Mouse (Mus musculus): ENCODE measurements at regions not wholly inside any gene's neighbourhood (a gene's known extent, or its start where the extent isn't known, plus 50 kb on each side); places are given as distances from the start of the nearest gene placed in this dataset.

DNA sequence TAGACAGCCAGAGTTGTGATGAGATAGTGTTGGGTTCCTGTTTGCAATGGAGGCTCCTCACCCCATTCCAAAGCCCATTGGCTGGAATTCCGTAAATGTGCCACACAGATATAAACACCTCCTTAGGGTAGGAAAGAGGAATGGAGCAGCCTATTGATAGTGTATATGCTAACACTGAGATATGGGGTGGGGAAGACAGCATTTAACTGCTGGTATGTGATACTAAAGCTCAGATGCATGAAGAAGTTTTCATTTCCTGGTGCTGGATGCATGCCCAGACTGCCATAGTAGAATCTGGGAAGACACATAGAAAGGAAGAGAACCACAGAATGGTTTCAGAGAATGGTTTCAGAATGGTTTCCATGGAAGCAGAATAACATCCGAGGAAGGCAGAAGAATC, 482.4 kb downstream of the Lmo4 start:
- Histone ChIP-seq H3K27me3 (ENCODE audit: control insufficient read depth, insufficient read depth, low read length) (no peaks in the 10 kb centered on the region), H3K27ac (ENCODE audit: low read depth, low read length) (no peak overlapping the region), H3K4me1 (ENCODE audit: control insufficient read depth, insufficient read depth, low read length) (no peaks in the 10 kb centered on the region), H3K36me3 (ENCODE audit: control insufficient read depth, insufficient read depth, low read length) (no peaks in the 10 kb centered on the region), H3K4me3 (ENCODE audit: low read depth, low read length) (no peak overlapping the region), H3K9ac (replicated peaks; ENCODE audit: low read depth, low read length) (no peak overlapping the region), H3K9me3 (ENCODE audit: control insufficient read depth, low read length) (no peaks in the 10 kb centered on the region), H3K4me2 (ENCODE audit: low read depth, low read length) (no peak overlapping the region)
- 89% methylated on average over 2 of the region's 2 CpGs for whole genome bisulfite sequencing
- ATAC-seq (ENCODE audit: low read depth), result no peak

DNA sequence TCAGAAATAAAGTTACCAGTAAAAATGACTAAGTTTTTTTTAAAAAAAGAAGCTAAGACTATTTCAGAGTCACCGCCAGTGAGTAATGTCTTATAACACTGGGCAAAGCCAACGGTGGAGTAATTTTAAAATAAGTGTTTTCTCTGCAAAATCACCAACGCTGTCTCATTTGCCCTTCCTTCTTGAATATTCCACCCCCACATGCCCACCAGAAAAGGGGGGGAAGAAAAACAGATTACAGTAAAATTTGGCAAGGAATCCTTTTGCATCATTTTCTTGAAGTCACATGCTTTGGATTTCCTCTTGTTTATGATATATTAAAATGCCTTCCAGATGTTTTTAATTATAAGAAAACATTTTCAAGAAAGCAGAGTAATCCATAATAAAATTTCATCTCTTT, 482.9 kb downstream of the Lmo4 start:
- Histone ChIP-seq H3K4me2 (ENCODE audit: low read depth, low read length) (no peak overlapping the region), H3K4me1 (ENCODE audit: control insufficient read depth, insufficient read depth, low read length) (no peaks in the 10 kb centered on the region), H3K27ac (ENCODE audit: low read depth, low read length) (no peak overlapping the region), H3K27me3 (ENCODE audit: control insufficient read depth, insufficient read depth, low read length) (no peaks in the 10 kb centered on the region), H3K4me3 (ENCODE audit: low read depth, low read length) (no peak overlapping the region), H3K9ac (replicated peaks; ENCODE audit: low read depth, low read length) (no peak overlapping the region), H3K9me3 (ENCODE audit: control insufficient read depth, low read length) (no peaks in the 10 kb centered on the region), H3K36me3 (ENCODE audit: control insufficient read depth, insufficient read depth, low read length) (no peaks in the 10 kb centered on the region)
- WGBS, result 92% methylated on average over 3 of the region's 3 CpGs
- no peak for ATAC-seq (ENCODE audit: low read depth)

DNA sequence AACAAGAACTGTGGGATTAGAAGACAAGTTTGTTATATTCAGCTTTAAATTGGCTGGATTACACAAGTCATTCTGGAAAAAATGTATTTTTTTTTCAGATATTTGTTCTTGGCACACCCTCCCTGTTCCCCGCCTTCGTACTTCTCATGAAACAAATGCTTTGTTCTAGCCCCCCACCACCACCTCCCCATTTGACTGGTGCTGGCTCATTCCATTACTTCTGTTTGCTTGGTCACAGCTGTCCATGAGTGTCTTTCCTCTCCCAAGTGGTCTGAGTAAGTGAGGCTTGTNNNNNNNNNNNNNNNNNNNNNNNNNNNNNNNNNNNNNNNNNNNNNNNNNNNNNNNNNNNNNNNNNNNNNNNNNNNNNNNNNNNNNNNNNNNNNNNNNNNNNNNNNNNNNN, 491.8 kb downstream of the Lmo4 start:
- Histone ChIP-seq H3K4me2 (ENCODE audit: low read depth, low read length) (no peak overlapping the region), H3K27ac (ENCODE audit: low read depth, low read length) (no peak overlapping the region), H3K4me3 (ENCODE audit: low read depth, low read length) (no peak overlapping the region), H3K36me3 (ENCODE audit: control insufficient read depth, insufficient read depth, low read length) (no peaks in the 10 kb centered on the region), H3K9ac (replicated peaks; ENCODE audit: low read depth, low read length) (no peak overlapping the region), H3K27me3 (ENCODE audit: control insufficient read depth, insufficient read depth, low read length) (no peaks in the 10 kb centered on the region), H3K9me3 (ENCODE audit: control insufficient read depth, low read length) (no peaks in the 10 kb centered on the region), H3K4me1 (ENCODE audit: control insufficient read depth, insufficient read depth, low read length) (no peaks in the 10 kb centered on the region)
- no peak for ATAC-seq (ENCODE audit: low read depth)
- WGBS, result 80% methylated on average over 2 of the region's 2 CpGs

- H3K27ac ChIP-seq (ENCODE audit: low read depth, low read length), result no peak overlapping the region
- 69% methylated on average over 16 of the region's 16 CpGs for WGBS
- H3K27me3 ChIP-seq (ENCODE audit: control insufficient read depth, insufficient read depth, low read length), result no peaks in the 10 kb centered on the region
- no peaks in the 10 kb centered on the region for H3K9me3 ChIP-seq (ENCODE audit: control insufficient read depth, low read length)
- H3K9ac ChIP-seq (replicated peaks; ENCODE audit: low read depth, low read length), result no peak overlapping the region
- ATAC-seq (ENCODE audit: low read depth), result no peak
- H3K4me1 ChIP-seq (ENCODE audit: control insufficient read depth, insufficient read depth, low read length), result no peaks in the 10 kb centered on the region
- H3K4me2 ChIP-seq (ENCODE audit: low read depth, low read length), result no peak overlapping the region
- no peak overlapping the region for H3K4me3 ChIP-seq (ENCODE audit: low read depth, low read length)
- H3K36me3 ChIP-seq (ENCODE audit: control insufficient read depth, insufficient read depth, low read length), result no peaks in the 10 kb centered on the region
Measured at GRCm38 (mm10) chr3:143710805-143711469, 494.1 kb downstream of the Lmo4 start.

GRCm38 (mm10) chr3:143706679-143707078, 498.3 kb downstream of the Lmo4 start:
- no peaks in the 10 kb centered on the region for H3K9me3 ChIP-seq (ENCODE audit: control insufficient read depth, low read length)
- no peaks in the 10 kb centered on the region for H3K27me3 ChIP-seq (ENCODE audit: control insufficient read depth, insufficient read depth, low read length)
- no peak for ATAC-seq (ENCODE audit: low read depth)
- no peak overlapping the region for H3K4me3 ChIP-seq (ENCODE audit: low read depth, low read length)
- H3K9ac ChIP-seq (replicated peaks; ENCODE audit: low read depth, low read length), result no peak overlapping the region
- H3K36me3 ChIP-seq (ENCODE audit: control insufficient read depth, insufficient read depth, low read length), result no peaks in the 10 kb centered on the region
- H3K4me2 ChIP-seq (ENCODE audit: low read depth, low read length), result no peak overlapping the region
- no peaks in the 10 kb centered on the region for H3K4me1 ChIP-seq (ENCODE audit: control insufficient read depth, insufficient read depth, low read length)
- WGBS, result 94% methylated on average over 1 of the region's 1 CpGs
- H3K27ac ChIP-seq (ENCODE audit: low read depth, low read length), result no peak overlapping the region

DNA sequence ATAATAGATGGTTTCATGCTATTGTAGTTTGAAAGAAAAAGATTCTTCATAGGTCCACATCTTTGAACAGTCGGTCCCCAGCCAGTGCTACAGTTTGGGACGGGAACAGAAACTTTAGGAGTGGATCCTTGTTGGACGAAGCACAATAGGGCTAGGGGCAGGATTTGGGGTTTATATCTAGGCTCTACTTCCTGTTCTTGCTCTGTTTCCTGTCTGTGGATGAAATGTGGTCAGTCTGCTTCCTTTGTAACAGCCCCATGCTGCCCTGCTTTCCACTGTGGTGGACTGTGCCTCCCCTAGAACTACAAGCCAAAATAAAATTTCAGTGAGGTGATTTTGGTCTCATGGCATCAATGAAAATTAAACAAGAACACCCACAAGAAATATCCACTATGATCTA, 510.2 kb downstream of the Lmo4 start:
- no peaks in the 10 kb centered on the region for H3K9me3 ChIP-seq (ENCODE audit: control insufficient read depth, low read length)
- WGBS, result 91% methylated on average over 3 of the region's 3 CpGs

GRCm38 (mm10) chr3:143685742-143686141, 519.3 kb downstream of the Lmo4 start:
- ATAC-seq (ENCODE audit: low read depth), result no peak
- H3K36me3 ChIP-seq (ENCODE audit: control insufficient read depth, insufficient read depth, low read length), result no peaks in the 10 kb centered on the region
- no peak overlapping the region for H3K9ac ChIP-seq (replicated peaks; ENCODE audit: low read depth, low read length)
- H3K27me3 ChIP-seq (ENCODE audit: control insufficient read depth, insufficient read depth, low read length), result no peaks in the 10 kb centered on the region
- H3K27ac ChIP-seq (ENCODE audit: low read depth, low read length), result no peak overlapping the region
- no peaks in the 10 kb centered on the region for H3K4me1 ChIP-seq (ENCODE audit: control insufficient read depth, insufficient read depth, low read length)
- no peaks in the 10 kb centered on the region for H3K9me3 ChIP-seq (ENCODE audit: control insufficient read depth, low read length)
- WGBS, result 93% methylated on average over 2 of the region's 2 CpGs
- H3K4me2 ChIP-seq (ENCODE audit: low read depth, low read length), result no peak overlapping the region
- no peak overlapping the region for H3K4me3 ChIP-seq (ENCODE audit: low read depth, low read length)

More for the DNA sequence above, 510.2 kb downstream of the Lmo4 start:
- H3K36me3 ChIP-seq (ENCODE audit: control insufficient read depth, insufficient read depth, low read length), result no peaks in the 10 kb centered on the region
- H3K27ac ChIP-seq (ENCODE audit: low read depth, low read length), result no peak overlapping the region
- H3K4me2 ChIP-seq (ENCODE audit: low read depth, low read length), result no peak overlapping the region
- H3K27me3 ChIP-seq (ENCODE audit: control insufficient read depth, insufficient read depth, low read length), result no peaks in the 10 kb centered on the region
- H3K4me1 ChIP-seq (ENCODE audit: control insufficient read depth, insufficient read depth, low read length), result no peaks in the 10 kb centered on the region
- H3K9ac ChIP-seq (replicated peaks; ENCODE audit: low read depth, low read length), result no peak overlapping the region
- no peak for ATAC-seq (ENCODE audit: low read depth)
- H3K4me3 ChIP-seq (ENCODE audit: low read depth, low read length), result no peak overlapping the region

GRCm38 (mm10) chr3:143678186-143678585, 526.8 kb downstream of the Lmo4 start:
- no peaks in the 10 kb centered on the region for H3K4me1 ChIP-seq (ENCODE audit: control insufficient read depth, insufficient read depth, low read length)
- no peaks in the 10 kb centered on the region for H3K9me3 ChIP-seq (ENCODE audit: control insufficient read depth, low read length)
- H3K36me3 ChIP-seq (ENCODE audit: control insufficient read depth, insufficient read depth, low read length), result no peaks in the 10 kb centered on the region
- no peak overlapping the region for H3K9ac ChIP-seq (replicated peaks; ENCODE audit: low read depth, low read length)
- no peaks in the 10 kb centered on the region for H3K27me3 ChIP-seq (ENCODE audit: control insufficient read depth, insufficient read depth, low read length)
- no peak overlapping the region for H3K4me2 ChIP-seq (ENCODE audit: low read depth, low read length)
- H3K27ac ChIP-seq (ENCODE audit: low read depth, low read length), result no peak overlapping the region
- H3K4me3 ChIP-seq (ENCODE audit: low read depth, low read length), result no peak overlapping the region
- WGBS, result 95% methylated on average over 3 of the region's 3 CpGs
- ATAC-seq (ENCODE audit: low read depth), result no peak

DNA sequence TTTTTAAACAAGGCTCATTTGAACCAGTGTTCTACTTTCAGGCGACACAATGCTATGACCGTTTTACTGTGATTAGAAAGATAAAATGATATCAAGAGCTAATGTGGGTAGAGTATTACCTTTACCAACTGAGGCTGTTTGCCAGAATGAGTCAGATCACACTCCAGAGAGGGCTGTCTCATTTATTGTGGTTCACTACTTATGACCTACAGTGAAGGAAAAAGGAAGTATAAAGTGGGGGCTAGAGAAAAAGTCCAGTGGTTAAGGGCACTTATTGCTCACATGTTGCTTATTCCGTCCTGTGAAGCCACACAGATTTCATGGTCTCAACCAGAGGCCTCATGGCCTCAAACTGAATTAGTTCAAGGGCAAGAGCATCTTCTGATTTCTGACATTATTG, 530.2 kb downstream of the Lmo4 start:
- Histone ChIP-seq H3K9ac (replicated peaks; ENCODE audit: low read depth, low read length) (no peak overlapping the region), H3K36me3 (ENCODE audit: control insufficient read depth, insufficient read depth, low read length) (no peaks in the 10 kb centered on the region), H3K4me2 (ENCODE audit: low read depth, low read length) (no peak overlapping the region), H3K27me3 (ENCODE audit: control insufficient read depth, insufficient read depth, low read length) (no peaks in the 10 kb centered on the region), H3K4me3 (ENCODE audit: low read depth, low read length) (no peak overlapping the region), H3K27ac (ENCODE audit: low read depth, low read length) (no peak overlapping the region), H3K9me3 (ENCODE audit: control insufficient read depth, low read length) (no peaks in the 10 kb centered on the region), H3K4me1 (ENCODE audit: control insufficient read depth, insufficient read depth, low read length) (no peaks in the 10 kb centered on the region)
- ATAC-seq (ENCODE audit: low read depth), result no peak
- 96% methylated on average over 3 of the region's 3 CpGs for WGBS

All from neural tube, embryonic 14.5 days (tissue).